Mouse (Mus musculus) C2C12 (cell line): ENCODE measurements around the gene Fam189a2. TPM values are rescaled to one million over a fixed set of nuclear protein-coding genes. Genes with fewer than 3 reads are reported as not detected.
A peak's percentile ranks its signal among the peaks of the same experiment; 100 is the strongest.

Source experiments
- H3K27me3 ChIP-seq: one replicate; pipeline ENCODE4 v1.6.1; 2011; ENCODE audit not compliant: control insufficient read depth, insufficient read depth, insufficient read length
- H3K36me3 ChIP-seq: one replicate; pipeline ENCODE4 v1.6.1; 2011; ENCODE audit not compliant: control insufficient read depth, insufficient read depth
- H3K4me3 ChIP-seq: one replicate; pipeline ENCODE4 v1.5.1; 2011; ENCODE audit warnings: mild to moderate bottlenecking, control low read depth; ENCODE audit not compliant: poor library complexity, insufficient read depth, severe bottlenecking
- H3K79me2 ChIP-seq: one replicate; pipeline ENCODE4 v1.6.1; 2011; ENCODE audit not compliant: control insufficient read depth, insufficient read depth
- H3K79me3 ChIP-seq: one replicate; pipeline ENCODE4 v1.6.1; 2011; ENCODE audit warnings: low read depth, control low read depth
- H3ac ChIP-seq: one replicate; pipeline ENCODE3; 2011; ENCODE audit warnings: low read depth; ENCODE audit not compliant: control insufficient read depth, insufficient read length
- CEBPB ChIP-seq: IDR thresholded peaks from one replicate; pipeline ENCODE4 v1.6.1; 2011; ENCODE audit warnings: low read depth, mild to moderate bottlenecking, control low read depth, moderate library complexity
- CTCF ChIP-seq: IDR thresholded peaks from one replicate; pipeline ENCODE4 v1.5.1; 2011; ENCODE audit not compliant: control insufficient read depth, insufficient read depth, insufficient read length
- FOSL1 ChIP-seq: IDR thresholded peaks from one replicate; pipeline ENCODE4 v1.8.0; 2011; ENCODE audit warnings: mild to moderate bottlenecking, low read length; ENCODE audit not compliant: poor library complexity, insufficient read depth, severe bottlenecking
- MAX ChIP-seq: IDR thresholded peaks from one replicate; pipeline ENCODE4 v1.6.1; 2011; ENCODE audit warnings: mild to moderate bottlenecking, control low read depth
- MYOD1 ChIP-seq: IDR thresholded peaks from one replicate; pipeline ENCODE4 v1.6.1; 2011; ENCODE audit warnings: low read depth; ENCODE audit not compliant: control insufficient read depth, insufficient read length
- MYOG ChIP-seq: IDR thresholded peaks from one replicate; pipeline ENCODE4 v1.6.1; 2011; ENCODE audit not compliant: control insufficient read depth, insufficient read length; ENCODE audit errors: extremely low read depth
- USF1 ChIP-seq: IDR thresholded peaks from one replicate; pipeline ENCODE4 v1.6.1; 2011; ENCODE audit warnings: low read depth, mild to moderate bottlenecking, control low read depth, moderate library complexity
- polyA plus RNA-seq: library from polyadenylated mRNA; unstranded; fragments of >200 nt; fragmentation: generic; extraction: Trizol; gene quantifications from one replicate; pipeline ENCODE4 v1.2.1, GENCODE M21; 2012; ENCODE audit warnings: missing spikeins

Gene Fam189a2
- polyA plus RNA-seq, 1 experiment: 0.42 TPM

DNA sequence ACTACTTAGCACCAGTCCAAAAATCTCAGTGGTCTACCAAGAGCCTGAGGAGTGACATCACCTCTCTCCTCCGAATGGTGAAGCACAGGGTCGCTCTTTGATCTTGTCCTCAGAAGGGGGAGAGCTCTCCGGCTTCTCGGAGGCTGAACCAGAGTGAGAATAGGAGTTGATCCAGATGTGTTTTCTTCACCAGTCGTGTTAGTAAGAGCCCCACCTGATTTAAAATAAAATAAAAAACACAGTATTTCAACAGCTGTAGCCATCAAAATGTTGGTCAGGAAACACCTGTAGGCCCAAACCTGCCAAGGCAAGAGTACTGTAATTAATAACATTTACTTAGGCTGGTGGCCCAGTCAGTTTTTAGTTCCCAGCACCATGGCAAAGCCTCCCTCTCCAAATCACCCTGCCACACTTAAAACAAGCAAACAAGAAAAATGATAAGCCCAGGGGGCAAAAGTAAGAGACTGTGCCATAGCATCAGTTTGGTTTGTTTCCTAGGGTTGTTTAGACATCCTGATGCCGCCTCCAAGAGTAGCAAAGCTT is 52.8 kb downstream of the Fam189a2 start:
- H3K79me2 ChIP-seq: no peaks in the 10 kb centered on the region
- no peaks in the 10 kb centered on the region for H3K79me3 ChIP-seq
- no peak overlapping the region for H3ac ChIP-seq
- TF ChIP-seq MYOD1 (no peak), CTCF (no peak), MYOG (no peak), CEBPB (no peak), MAX (no peak), FOSL1 (no peak), USF1 (no peak)
- H3K4me3 ChIP-seq: no peak overlapping the region
- no peaks in the 10 kb centered on the region for H3K27me3 ChIP-seq
- no peaks in the 10 kb centered on the region for H3K36me3 ChIP-seq

- Histone ChIP-seq H3K4me3 (no peak overlapping the region), H3ac (no peak overlapping the region), H3K36me3 (no peaks in the 10 kb centered on the region), H3K79me3 (no peaks in the 10 kb centered on the region), H3K27me3 (no peaks in the 10 kb centered on the region), H3K79me2 (no peaks in the 10 kb centered on the region)
- TF ChIP-seq CTCF: no peak
- peak; percentile 68 for TF ChIP-seq USF1
Measured at GRCm38 (mm10) chr19:23972881-23973649, 57.8 kb downstream of the Fam189a2 start.

DNA sequence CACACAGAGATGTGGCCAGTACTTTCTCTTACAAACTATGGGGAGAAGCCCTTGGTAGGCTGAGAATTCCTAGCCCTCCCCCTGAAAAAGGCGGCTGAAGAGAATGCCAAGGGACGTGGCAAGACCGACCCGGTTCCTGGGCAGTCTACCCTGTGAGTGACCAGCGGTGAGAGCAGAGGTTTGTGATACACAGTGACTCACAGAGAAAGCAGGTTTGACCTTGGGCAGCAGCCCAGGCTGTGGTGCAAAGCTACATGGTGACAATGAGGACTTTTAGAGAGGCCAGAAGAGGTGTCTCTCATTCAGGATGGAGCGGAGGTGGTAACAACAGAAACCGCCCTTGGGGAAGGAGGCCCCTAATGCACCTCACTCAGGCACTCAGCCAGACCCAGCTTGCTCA is 59.4 kb downstream of the Fam189a2 start:
- no peaks in the 10 kb centered on the region for H3K36me3 ChIP-seq
- no peaks in the 10 kb centered on the region for H3K79me2 ChIP-seq
- H3K27me3 ChIP-seq: no peaks in the 10 kb centered on the region
- no peak overlapping the region for H3ac ChIP-seq
- no peaks in the 10 kb centered on the region for H3K79me3 ChIP-seq
- no peak overlapping the region for H3K4me3 ChIP-seq
- no peak for TF ChIP-seq CEBPB
- TF ChIP-seq CTCF: no peak

GRCm38 (mm10) chr19:23970374-23970773 is 60.4 kb downstream of the Fam189a2 start:
- no peak overlapping the region for H3K4me3 ChIP-seq
- no peak overlapping the region for H3ac ChIP-seq
- no peaks in the 10 kb centered on the region for H3K79me2 ChIP-seq
- H3K79me3 ChIP-seq: no peaks in the 10 kb centered on the region
- H3K36me3 ChIP-seq: no peaks in the 10 kb centered on the region
- no peaks in the 10 kb centered on the region for H3K27me3 ChIP-seq
- TF ChIP-seq FOSL1: no peak
- no peak for TF ChIP-seq MYOD1
- TF ChIP-seq USF1: no peak
- no peak for TF ChIP-seq MYOG
- no peak for TF ChIP-seq MAX
- no peak for TF ChIP-seq CTCF
- TF ChIP-seq CEBPB: no peak

- no peaks in the 10 kb centered on the region for H3K36me3 ChIP-seq
- H3K4me3 ChIP-seq: no peak overlapping the region
- no peaks in the 10 kb centered on the region for H3K79me2 ChIP-seq
- no peak for TF ChIP-seq MYOD1
- no peak for TF ChIP-seq MAX
- TF ChIP-seq MYOG: no peak
- no peak for TF ChIP-seq CTCF
- TF ChIP-seq FOSL1: no peak
- TF ChIP-seq CEBPB: no peak
- TF ChIP-seq USF1: no peak
- H3ac ChIP-seq: no peak overlapping the region
- no peaks in the 10 kb centered on the region for H3K79me3 ChIP-seq
- no peaks in the 10 kb centered on the region for H3K27me3 ChIP-seq
Measured at GRCm38 (mm10) chr19:23968862-23969225, 62.0 kb downstream of the Fam189a2 start.

- no peak overlapping the region for H3ac ChIP-seq
- no peaks in the 10 kb centered on the region for H3K79me3 ChIP-seq
- no peaks in the 10 kb centered on the region for H3K27me3 ChIP-seq
- TF ChIP-seq FOSL1 (no peak), MAX (no peak), MYOG (no peak), CTCF (no peak), USF1 (no peak)
- H3K4me3 ChIP-seq: no peak overlapping the region
- H3K79me2 ChIP-seq: no peaks in the 10 kb centered on the region
- no peaks in the 10 kb centered on the region for H3K36me3 ChIP-seq
Measured at GRCm38 (mm10) chr19:23968125-23968861, 62.5 kb downstream of the Fam189a2 start.
